Mouse (Mus musculus): ENCODE data around the gene Mpv17l2.
A peak's percentile ranks its signal among the peaks of the same experiment; 100 is the strongest.

Mpv17l2 gene

GRCm38 (mm10) chr8:70790846-70791245 is 30.1 kb upstream of the Mpv17l2 start:
- no peak for DNase-seq (ENCODE audit: low read depth)

- DNase-seq (ENCODE audit: low read depth), result no peak
Measured at GRCm38 (mm10) chr8:70789046-70789445, 28.3 kb upstream of the Mpv17l2 start.

GRCm38 (mm10) chr8:70787941-70788667 is 27.4 kb upstream of the Mpv17l2 start:
- DNase-seq (ENCODE audit: low read depth), result no peak

- DNase-seq (ENCODE audit: low read depth), result no peak
Measured at GRCm38 (mm10) chr8:70787051-70787445, 26.3 kb upstream of the Mpv17l2 start.

GRCm38 (mm10) chr8:70786291-70787050 is 25.7 kb upstream of the Mpv17l2 start:
- no peak for DNase-seq (ENCODE audit: low read depth)

GRCm38 (mm10) chr8:70780093-70780492 is 19.3 kb upstream of the Mpv17l2 start:
- DNase-seq (ENCODE audit: low read depth), result no peak

GRCm38 (mm10) chr8:70776496-70777444 is 16.0 kb upstream of the Mpv17l2 start, which contains the start of gene Pik3r2:
Gene Pik3r2 (minus strand): TSS chr8:70776713.
- peak; percentile 94 for DNase-seq (ENCODE audit: low read depth)

GRCm38 (mm10) chr8:70775851-70776495 is 15.2 kb upstream of the Mpv17l2 start:
- DNase-seq (ENCODE audit: low read depth), result no peak

- DNase-seq (ENCODE audit: low read depth), result no peak
Measured at GRCm38 (mm10) chr8:70775227-70775626, 14.5 kb upstream of the Mpv17l2 start.

- no peak for DNase-seq (ENCODE audit: low read depth)
Measured at GRCm38 (mm10) chr8:70774740-70775139, 14.0 kb upstream of the Mpv17l2 start.

GRCm38 (mm10) chr8:70773833-70774232 is 13.1 kb upstream of the Mpv17l2 start:
- no peak for DNase-seq (ENCODE audit: low read depth)

- no peak for DNase-seq (ENCODE audit: low read depth)
Measured at GRCm38 (mm10) chr8:70773410-70773809, 12.7 kb upstream of the Mpv17l2 start.

GRCm38 (mm10) chr8:70772890-70773289 is 12.1 kb upstream of the Mpv17l2 start:
- no peak for DNase-seq (ENCODE audit: low read depth)

GRCm38 (mm10) chr8:70772075-70772474 is 11.3 kb upstream of the Mpv17l2 start:
- no peak for DNase-seq (ENCODE audit: low read depth)

- DNase-seq (ENCODE audit: low read depth), result no peak
Measured at GRCm38 (mm10) chr8:70771217-70771616, 10.5 kb upstream of the Mpv17l2 start.

- no peak for DNase-seq (ENCODE audit: low read depth)
Measured at GRCm38 (mm10) chr8:70770748-70771147, 10.0 kb upstream of the Mpv17l2 start.

GRCm38 (mm10) chr8:70769858-70770257 is 9.1 kb upstream of the Mpv17l2 start:
- DNase-seq (ENCODE audit: low read depth), result no peak

GRCm38 (mm10) chr8:70769359-70769758 is 8.6 kb upstream of the Mpv17l2 start:
- peak; percentile 94 for DNase-seq (ENCODE audit: low read depth)

- DNase-seq (ENCODE audit: low read depth), result no peak
Measured at GRCm38 (mm10) chr8:70768956-70769355, 8.2 kb upstream of the Mpv17l2 start.

GRCm38 (mm10) chr8:70768231-70768776 is 7.6 kb upstream of the Mpv17l2 start:
- DNase-seq (ENCODE audit: low read depth), result no peak

- DNase-seq (ENCODE audit: low read depth), result no peak
Measured at GRCm38 (mm10) chr8:70767503-70767902, 6.8 kb upstream of the Mpv17l2 start.

Measured in c-Kit-positive CD71-positive TER-119-negative erythroid progenitor cells, embryonic 14.5 days (primary cell).